Mouse (Mus musculus) v-Abl transformed pro-B cells (cell line): ENCODE measurements around the gene Scfd1.

Experiments
- in situ Hi-C, 2 experiments: fragments of 400-800 bp; cut with MboI; formaldehyde crosslinking; loops; one replicate each; pipeline ENCODE4 v1.15.1; 2025; ENCODE audit not compliant: unreplicated experiment in 2 of 2

The Scfd1 gene

DNA sequence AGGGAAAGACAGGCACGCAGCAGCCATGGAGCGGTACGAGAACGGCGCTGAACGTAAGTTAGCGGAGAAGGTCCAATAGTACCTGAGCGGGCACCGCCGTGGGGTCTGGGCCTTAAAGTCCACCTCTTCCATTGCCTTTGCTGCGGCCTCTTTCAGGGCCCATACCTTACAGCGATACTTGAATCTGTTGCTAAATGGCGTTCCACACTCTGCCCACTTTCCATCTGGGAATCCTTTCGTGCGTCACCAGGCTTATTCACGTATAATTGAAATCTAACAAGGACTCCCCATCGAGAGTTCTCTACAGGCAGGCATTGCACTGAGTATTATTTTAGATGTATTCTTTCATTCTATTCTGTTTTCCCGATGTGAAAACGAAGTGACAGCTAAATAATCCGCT is 117.3 kb downstream of the Scfd1 start:
- in situ Hi-C loops, result no loop called here
